Mouse (Mus musculus): ENCODE measurements at regions not wholly inside any gene's neighbourhood (a gene's known extent, or its start where the extent isn't known, plus 50 kb on each side); places are given as distances from the start of the nearest gene placed in this dataset.

- no peaks in the 10 kb centered on the region for H3K9me3 ChIP-seq (ENCODE audit: low read length)
- no peaks in the 10 kb centered on the region for H3K36me3 ChIP-seq (ENCODE audit: insufficient read depth)
- H3K4me3 ChIP-seq (ENCODE audit: low read depth, low read length), result no peak overlapping the region
- no peak for DNase-seq
- no peak for ATAC-seq
- H3K4me1 ChIP-seq (ENCODE audit: insufficient read depth), result 0 out of 2 replicates have a peak, but pooled peaks cover 4% of the 10 kb centered on the region
- no peak overlapping the region for H3K4me2 ChIP-seq (ENCODE audit: low read depth)
- no peaks in the 10 kb centered on the region for H3K27me3 ChIP-seq (ENCODE audit: insufficient read depth, low read length)
- no peak for TF ChIP-seq CTCF (IDR thresholded peaks at IDR 0.05; ENCODE audit: low read depth)
- H3K27ac ChIP-seq (ENCODE audit: low read depth, low read length), result no peak overlapping the region
- H3K9ac ChIP-seq, result no peak overlapping the region
- 96% methylated on average over 9 of the region's 9 CpGs for WGBS
Observed at GRCm38 (mm10) chr17:83983837-83984388, 136.2 kb upstream of the Haao start.

GRCm38 (mm10) chr17:83983070-83983836 is 135.5 kb upstream of the Haao start:
- WGBS, result 32% methylated on average over 18 of the region's 18 CpGs
- Histone ChIP-seq H3K9ac (no peak overlapping the region), H3K27me3 (ENCODE audit: insufficient read depth, low read length) (no peaks in the 10 kb centered on the region), H3K4me3 (ENCODE audit: low read depth, low read length) (no peak overlapping the region), H3K27ac (ENCODE audit: low read depth, low read length) (peak overlapping the region; percentile 30; the same call in 1 of the 2 replicates), H3K9me3 (ENCODE audit: low read length) (no peaks in the 10 kb centered on the region), H3K4me2 (ENCODE audit: low read depth) (no peak overlapping the region), H3K4me1 (ENCODE audit: insufficient read depth) (0 out of 2 replicates have a peak, but pooled peaks cover 4% of the 10 kb centered on the region), H3K36me3 (ENCODE audit: insufficient read depth) (no peaks in the 10 kb centered on the region)
- peak; percentile 42 for DNase-seq
- TF ChIP-seq CTCF (IDR thresholded peaks at IDR 0.05; ENCODE audit: low read depth), result no peak
- peak; percentile 36 for ATAC-seq

GRCm38 (mm10) chr17:83982700-83983069 is 134.9 kb upstream of the Haao start:
- no peaks in the 10 kb centered on the region for H3K36me3 ChIP-seq (ENCODE audit: insufficient read depth)
- no peaks in the 10 kb centered on the region for H3K27me3 ChIP-seq (ENCODE audit: insufficient read depth, low read length)
- no peak overlapping the region for H3K9ac ChIP-seq
- 0 out of 2 replicates have a peak, but pooled peaks cover 4% of the 10 kb centered on the region for H3K4me1 ChIP-seq (ENCODE audit: insufficient read depth)
- TF ChIP-seq CTCF (IDR thresholded peaks at IDR 0.05; ENCODE audit: low read depth), result no peak
- H3K4me2 ChIP-seq (ENCODE audit: low read depth), result no peak overlapping the region
- H3K27ac ChIP-seq (ENCODE audit: low read depth, low read length), result peak overlapping the region; percentile 30; the same call in 1 of the 2 replicates
- no peak for ATAC-seq
- no peaks in the 10 kb centered on the region for H3K9me3 ChIP-seq (ENCODE audit: low read length)
- 54% methylated on average over 8 of the region's 8 CpGs for WGBS
- no peak overlapping the region for H3K4me3 ChIP-seq (ENCODE audit: low read depth, low read length)
- no peak for DNase-seq

GRCm38 (mm10) chr17:83978858-83979470 is 131.2 kb upstream of the Haao start:
- H3K4me2 ChIP-seq (ENCODE audit: low read depth), result no peak overlapping the region
- H3K36me3 ChIP-seq (ENCODE audit: insufficient read depth), result no peaks in the 10 kb centered on the region
- no peak for DNase-seq
- no peak overlapping the region for H3K9ac ChIP-seq
- no peak for TF ChIP-seq CTCF (IDR thresholded peaks at IDR 0.05; ENCODE audit: low read depth)
- no peaks in the 10 kb centered on the region for H3K27me3 ChIP-seq (ENCODE audit: insufficient read depth, low read length)
- H3K4me1 ChIP-seq (ENCODE audit: insufficient read depth), result no peaks in the 10 kb centered on the region
- no peak overlapping the region for H3K27ac ChIP-seq (ENCODE audit: low read depth, low read length)
- H3K4me3 ChIP-seq (ENCODE audit: low read depth, low read length), result no peak overlapping the region
- 69% methylated on average over 7 of the region's 7 CpGs for WGBS
- no peaks in the 10 kb centered on the region for H3K9me3 ChIP-seq (ENCODE audit: low read length)
- ATAC-seq, result no peak

GRCm38 (mm10) chr17:83977725-83978124 is 130.0 kb upstream of the Haao start:
- WGBS, result 74% methylated on average over 11 of the region's 11 CpGs
- DNase-seq (no peak), ATAC-seq (no peak)
- Histone ChIP-seq H3K4me2 (ENCODE audit: low read depth) (no peak overlapping the region), H3K4me1 (ENCODE audit: insufficient read depth) (no peaks in the 10 kb centered on the region), H3K27ac (ENCODE audit: low read depth, low read length) (no peak overlapping the region), H3K36me3 (ENCODE audit: insufficient read depth) (no peaks in the 10 kb centered on the region), H3K9ac (no peak overlapping the region), H3K4me3 (ENCODE audit: low read depth, low read length) (no peak overlapping the region), H3K27me3 (ENCODE audit: insufficient read depth, low read length) (no peaks in the 10 kb centered on the region), H3K9me3 (ENCODE audit: low read length) (no peaks in the 10 kb centered on the region)
- no peak for TF ChIP-seq CTCF (IDR thresholded peaks at IDR 0.05; ENCODE audit: low read depth)

GRCm38 (mm10) chr17:83975813-83976212 is 128.1 kb upstream of the Haao start:
- ATAC-seq, result no peak
- Histone ChIP-seq H3K27me3 (ENCODE audit: insufficient read depth, low read length) (no peaks in the 10 kb centered on the region), H3K36me3 (ENCODE audit: insufficient read depth) (no peaks in the 10 kb centered on the region), H3K4me2 (ENCODE audit: low read depth) (no peak overlapping the region), H3K9me3 (ENCODE audit: low read length) (no peaks in the 10 kb centered on the region), H3K4me3 (ENCODE audit: low read depth, low read length) (no peak overlapping the region), H3K4me1 (ENCODE audit: insufficient read depth) (no peaks in the 10 kb centered on the region), H3K9ac (no peak overlapping the region), H3K27ac (ENCODE audit: low read depth, low read length) (no peak overlapping the region)
- WGBS, result 97% methylated on average over 7 of the region's 7 CpGs
- no peak for TF ChIP-seq CTCF (IDR thresholded peaks at IDR 0.05; ENCODE audit: low read depth)
- no peak for DNase-seq

All from forebrain, postnatal 0 days (tissue).